Mouse (Mus musculus) neural tube, embryonic 11.5 days (tissue): ENCODE measurements around the gene Lpar1. TPM values are rescaled to one million over a fixed set of nuclear protein-coding genes. Genes with fewer than 3 reads are reported as not detected.

Experiments
- ATAC-seq: fragments of 200-750 bp; cut with Nextera tagmentation; 2 replicates; pipeline ENCODE4 v1.8.0; 2017; ENCODE audit warnings: moderate number of reproducible peaks, mild to moderate bottlenecking, moderate TSS enrichment, moderate library complexity; ENCODE audit not compliant: insufficient read depth, low FRiP score, low TSS enrichment
- DNase-seq: peaks from one replicate; pipeline ENCODE4 v3.0.0-alpha.2; 2015; ENCODE audit warnings: low spot score
- H3K27ac ChIP-seq: fragments of 300-500 bp; sonication (generic); 2 replicates; pipeline ENCODE4 v1.5.1; 2014; ENCODE audit warnings: low read depth, mild to moderate bottlenecking, low read length
- H3K27me3 ChIP-seq: fragments of 300-500 bp; sonication (generic); 2 replicates; pipeline ENCODE4 v1.6.1; 2014; ENCODE audit warnings: mild to moderate bottlenecking, low read length, mixed read lengths; ENCODE audit not compliant: control insufficient read depth, insufficient read depth
- H3K36me3 ChIP-seq: fragments of 300-500 bp; sonication (generic); 2 replicates; pipeline ENCODE4 v1.6.1; 2014; ENCODE audit warnings: mild to moderate bottlenecking, low read length, moderate library complexity, mixed read lengths; ENCODE audit not compliant: control insufficient read depth, insufficient read depth
- H3K4me1 ChIP-seq: fragments of 300-500 bp; sonication (generic); 2 replicates; pipeline ENCODE4 v1.6.1; 2014; ENCODE audit warnings: low read length, mixed read lengths; ENCODE audit not compliant: control insufficient read depth, insufficient read depth
- H3K4me2 ChIP-seq: fragments of 300-500 bp; sonication (generic); 2 replicates; pipeline ENCODE4 v1.6.1; 2014; ENCODE audit warnings: low read depth, mild to moderate bottlenecking, moderate library complexity
- H3K4me3 ChIP-seq: fragments of 300-500 bp; sonication (generic); 2 replicates; pipeline ENCODE4 v1.5.1; 2014; ENCODE audit warnings: low read depth, low read length
- H3K9ac ChIP-seq: fragments of 300-500 bp; sonication (generic); 2 replicates; pipeline ENCODE4 v1.6.1; 2014; ENCODE audit warnings: mild to moderate bottlenecking, low read length
- H3K9me3 ChIP-seq: fragments of 300-500 bp; sonication (generic); 2 replicates; pipeline ENCODE4 v1.6.1; 2016; ENCODE audit warnings: low read length; ENCODE audit not compliant: control insufficient read depth
- WGBS: fragments of 180-500 bp; shearing (Covaris S2); extraction: QIAGEN DNeasy Blood & Tissue Kit; methylation state at CpG from one replicate; pipeline ENCODE4 v1.1.7; 2014; 5-methylcytosine and 5-hydroxymethylcytosine counted together
- polyA plus RNA-seq: library from polyadenylated mRNA; unstranded; fragments of >200 nt; fragmentation: Nextera tagmentation; extraction: Ambion mirVana; gene quantifications from 2 replicates; pipeline ENCODE4 v1.2.1, GENCODE M21; 2014

Lpar1 gene
- polyA plus RNA-seq, 1 experiment from 2014 or later: 60.3 TPM

DNA sequence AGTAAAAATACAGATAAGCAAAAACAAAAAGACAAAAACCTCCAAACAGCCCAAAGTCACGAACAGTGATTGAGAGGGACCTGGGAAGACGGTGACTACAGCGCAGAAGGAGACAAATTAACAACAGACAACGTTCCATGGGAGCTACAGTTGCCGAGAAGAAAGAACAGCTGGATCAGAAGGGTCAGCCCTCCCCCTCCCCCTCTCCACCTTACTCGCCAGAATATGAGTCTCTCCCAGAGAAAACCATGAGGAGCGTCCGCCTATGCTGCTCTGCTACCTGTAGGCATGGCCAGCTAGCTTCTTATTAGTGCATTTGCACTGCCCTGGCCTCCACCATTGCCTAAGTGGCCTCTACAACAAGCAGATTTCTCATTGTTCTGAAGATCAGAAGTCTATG, 32.6 kb downstream of the Lpar1 start:
- no peak for ATAC-seq
- Histone ChIP-seq H3K4me1 (no peaks in the 10 kb centered on the region), H3K9me3 (no peaks in the 10 kb centered on the region), H3K9ac (no peak overlapping the region), H3K27ac (no peak overlapping the region), H3K27me3 (no peaks in the 10 kb centered on the region), H3K4me2 (no peak overlapping the region), H3K4me3 (no peak overlapping the region), H3K36me3 (no peaks in the 10 kb centered on the region)
- 67% methylated on average over 8 of the region's 8 CpGs for WGBS
- no peak for DNase-seq

DNA sequence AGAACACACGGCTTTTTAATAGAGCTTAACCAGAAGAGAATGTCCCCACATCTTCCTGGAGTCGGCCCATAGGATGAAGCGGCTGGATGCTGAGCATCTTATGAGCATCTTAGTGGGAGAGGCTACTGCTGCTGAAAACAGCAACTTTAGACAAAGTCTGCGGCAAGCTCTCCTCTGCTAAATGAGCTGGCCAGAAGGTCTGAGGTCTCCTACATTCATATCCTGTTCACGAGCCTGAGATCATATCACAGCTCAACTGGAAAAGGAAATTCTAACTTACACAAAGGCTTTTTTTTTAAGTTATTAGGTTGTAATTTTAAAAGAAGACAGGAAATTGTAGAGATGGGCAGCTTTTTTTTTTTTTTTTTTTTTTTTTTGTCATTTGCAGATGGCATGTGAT, 33.2 kb downstream of the Lpar1 start:
- no peaks in the 10 kb centered on the region for H3K9me3 ChIP-seq
- no peak overlapping the region for H3K4me3 ChIP-seq
- WGBS: 82% methylated on average over 5 of the region's 5 CpGs
- no peaks in the 10 kb centered on the region for H3K27me3 ChIP-seq
- no peaks in the 10 kb centered on the region for H3K36me3 ChIP-seq
- no peak overlapping the region for H3K4me2 ChIP-seq
- H3K4me1 ChIP-seq: no peaks in the 10 kb centered on the region
- no peak overlapping the region for H3K27ac ChIP-seq
- ATAC-seq: no peak
- no peak for DNase-seq
- H3K9ac ChIP-seq: no peak overlapping the region

DNA sequence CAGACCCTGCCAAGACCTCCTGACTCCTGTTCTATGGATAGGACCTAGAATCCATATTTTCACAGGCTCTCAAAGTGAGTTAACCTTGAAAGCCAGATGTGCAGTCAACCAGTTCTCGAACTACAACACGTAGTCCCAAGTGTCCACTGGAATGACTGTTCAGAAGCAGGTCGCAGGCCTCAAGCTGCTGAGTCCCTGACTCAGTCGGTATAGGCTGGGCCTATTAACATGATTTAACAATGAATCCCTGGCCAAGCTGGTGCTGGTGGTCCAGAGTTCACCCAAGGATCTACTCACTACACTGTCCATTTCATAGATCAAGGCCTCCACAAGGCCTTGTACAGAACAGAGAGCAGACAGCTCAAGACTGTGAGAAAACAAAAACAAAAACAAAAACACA, 33.8 kb downstream of the Lpar1 start:
- no peaks in the 10 kb centered on the region for H3K9me3 ChIP-seq
- no peak overlapping the region for H3K27ac ChIP-seq
- H3K36me3 ChIP-seq: no peaks in the 10 kb centered on the region
- no peaks in the 10 kb centered on the region for H3K4me1 ChIP-seq
- no peak overlapping the region for H3K9ac ChIP-seq
- 80% methylated on average over 4 of the region's 4 CpGs for WGBS
- H3K4me3 ChIP-seq: no peak overlapping the region
- no peaks in the 10 kb centered on the region for H3K27me3 ChIP-seq
- DNase-seq: no peak
- no peak overlapping the region for H3K4me2 ChIP-seq
- ATAC-seq: no peak

DNA sequence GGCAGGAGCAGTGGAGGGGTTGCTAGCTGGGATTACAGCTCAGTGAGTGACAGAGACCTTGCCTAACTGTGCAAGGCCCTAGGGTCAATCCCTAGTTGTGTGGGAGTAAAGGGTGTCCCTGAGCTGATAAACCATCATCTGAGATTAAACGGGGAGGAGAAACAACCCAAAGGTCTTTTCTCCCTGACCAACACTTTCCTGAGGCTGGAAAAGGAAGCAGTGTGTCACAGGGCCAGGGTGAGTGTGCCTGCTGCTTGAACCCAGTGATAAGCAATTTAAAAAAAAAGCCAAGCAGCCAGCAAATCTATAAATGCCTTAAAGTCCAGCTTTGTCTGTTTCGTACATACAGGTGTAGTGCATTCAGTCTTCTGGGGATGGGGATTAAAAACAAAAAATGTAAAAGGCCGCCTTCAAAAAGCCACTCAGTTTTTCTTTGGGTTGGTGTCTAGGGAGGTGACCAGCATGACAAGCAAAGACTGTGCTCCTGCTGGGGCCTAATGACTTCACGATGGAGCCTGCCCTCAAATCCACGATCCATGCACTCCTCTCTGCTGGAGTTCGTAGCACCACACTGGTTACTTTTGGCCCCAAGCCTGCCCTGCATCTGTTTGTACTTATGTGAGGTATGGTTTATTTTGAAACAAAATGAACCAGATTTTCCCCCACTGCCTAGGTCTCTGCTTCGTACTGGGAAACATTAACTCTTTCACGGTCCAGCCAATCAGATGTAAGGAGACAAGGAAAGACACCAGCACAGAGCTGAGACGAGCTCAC, 35.3 kb downstream of the Lpar1 start:
- Histone ChIP-seq H3K4me2 (no peak overlapping the region), H3K27me3 (no peaks in the 10 kb centered on the region), H3K4me1 (no peaks in the 10 kb centered on the region), H3K36me3 (no peaks in the 10 kb centered on the region), H3K9me3 (no peaks in the 10 kb centered on the region), H3K4me3 (no peak overlapping the region), H3K27ac (no peak overlapping the region), H3K9ac (no peak overlapping the region)
- ATAC-seq (no peak), DNase-seq (peak; percentile 57)
- 41% methylated on average over 9 of the region's 9 CpGs for WGBS

DNA sequence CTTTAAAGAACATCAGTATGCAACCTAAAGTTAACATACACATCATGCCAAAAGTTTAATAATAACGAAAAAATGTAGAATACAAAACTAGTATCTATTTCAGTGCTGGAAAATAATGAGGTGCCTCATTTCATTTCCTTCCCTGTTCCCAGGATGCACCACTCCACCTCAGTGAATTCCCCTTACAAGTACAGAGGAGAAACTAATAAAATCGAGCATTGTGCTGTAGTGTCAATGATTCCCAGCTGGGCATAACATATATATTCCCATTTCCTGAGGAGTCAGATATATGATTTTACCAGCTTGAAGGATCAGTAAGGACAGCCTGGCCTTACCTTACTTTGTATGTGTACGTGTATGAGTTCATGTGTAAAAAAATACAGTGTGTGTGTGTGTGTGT, 36.9 kb downstream of the Lpar1 start:
- no peaks in the 10 kb centered on the region for H3K9me3 ChIP-seq
- H3K4me1 ChIP-seq: no peaks in the 10 kb centered on the region
- H3K4me3 ChIP-seq: no peak overlapping the region
- ATAC-seq (no peak), DNase-seq (no peak)
- H3K27me3 ChIP-seq: no peaks in the 10 kb centered on the region
- 69% methylated on average over 3 of the region's 3 CpGs for WGBS
- no peak overlapping the region for H3K27ac ChIP-seq
- no peak overlapping the region for H3K4me2 ChIP-seq
- H3K36me3 ChIP-seq: no peaks in the 10 kb centered on the region
- H3K9ac ChIP-seq: no peak overlapping the region

DNA sequence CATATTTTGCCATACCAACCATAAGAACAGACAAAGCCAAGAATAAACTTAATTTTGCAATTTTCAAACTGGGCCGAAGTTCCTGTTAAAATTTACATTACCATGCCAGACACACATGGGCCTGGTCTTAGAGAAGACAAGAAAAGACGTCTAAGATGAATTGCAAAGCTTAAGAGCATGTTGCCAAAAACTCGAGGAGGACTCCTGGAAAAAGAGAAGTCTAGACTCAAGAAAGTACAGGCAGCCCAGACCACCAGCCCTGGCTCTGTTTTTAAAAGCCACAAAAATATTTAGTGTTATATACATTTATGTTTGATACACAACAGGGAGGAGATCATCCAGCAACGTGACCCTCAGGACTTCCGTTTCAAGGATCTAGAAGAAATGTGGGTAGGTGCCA, 37.5 kb downstream of the Lpar1 start:
- 65% methylated on average over 5 of the region's 5 CpGs for WGBS
- no peaks in the 10 kb centered on the region for H3K27me3 ChIP-seq
- H3K27ac ChIP-seq: no peak overlapping the region
- no peak overlapping the region for H3K4me2 ChIP-seq
- ATAC-seq (no peak), DNase-seq (no peak)
- no peaks in the 10 kb centered on the region for H3K4me1 ChIP-seq
- H3K9me3 ChIP-seq: no peaks in the 10 kb centered on the region
- H3K9ac ChIP-seq: no peak overlapping the region
- H3K4me3 ChIP-seq: no peak overlapping the region
- H3K36me3 ChIP-seq: no peaks in the 10 kb centered on the region

DNA sequence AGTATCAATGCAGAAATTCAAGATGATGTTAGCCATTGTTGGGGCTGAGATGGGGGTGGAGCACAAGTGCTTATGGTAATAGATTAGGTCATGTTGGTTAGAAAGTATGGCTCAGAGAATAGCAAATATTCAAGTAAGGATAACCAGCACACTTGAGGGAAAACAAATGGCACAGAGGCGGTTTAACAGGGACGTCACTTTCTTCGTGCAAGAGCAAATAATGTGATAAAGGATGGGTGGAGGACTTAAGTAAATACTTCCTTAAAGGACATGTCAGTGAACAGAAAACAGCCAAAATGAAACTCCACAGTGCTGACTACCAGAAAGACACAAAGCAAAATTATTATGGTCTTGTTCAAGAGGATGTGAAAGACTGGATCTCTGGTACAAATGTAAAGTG, 42.1 kb downstream of the Lpar1 start:
- Histone ChIP-seq H3K4me2 (no peak overlapping the region), H3K4me3 (no peak overlapping the region), H3K27me3 (no peaks in the 10 kb centered on the region), H3K9me3 (no peaks in the 10 kb centered on the region), H3K27ac (no peak overlapping the region), H3K4me1 (no peaks in the 10 kb centered on the region), H3K36me3 (no peaks in the 10 kb centered on the region), H3K9ac (no peak overlapping the region)
- ATAC-seq (no peak), DNase-seq (no peak)
- 90% methylated on average over 3 of the region's 3 CpGs for WGBS

DNA sequence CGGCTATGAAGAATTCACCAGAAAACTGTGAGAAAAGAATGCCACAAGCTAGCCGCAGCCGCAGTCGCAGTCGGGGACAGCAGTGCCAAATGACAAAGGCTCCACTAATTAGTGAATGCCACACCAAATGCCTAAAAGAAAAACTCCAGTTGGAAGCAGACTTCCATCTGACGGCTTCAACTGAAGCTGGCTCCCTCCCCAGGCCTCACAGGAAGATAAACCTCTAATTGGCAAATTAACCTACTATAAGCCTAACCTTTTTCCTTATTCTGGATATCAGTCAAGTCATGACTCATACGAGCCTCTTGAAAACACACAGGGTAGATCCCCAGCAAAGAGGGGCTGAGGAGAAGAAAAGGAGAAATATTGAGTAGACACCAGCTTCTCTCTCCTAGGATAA, 44.9 kb downstream of the Lpar1 start:
- no peak overlapping the region for H3K9ac ChIP-seq
- ATAC-seq (no peak), DNase-seq (no peak)
- no peak overlapping the region for H3K4me2 ChIP-seq
- H3K27me3 ChIP-seq: no peaks in the 10 kb centered on the region
- H3K27ac ChIP-seq: no peak overlapping the region
- no peaks in the 10 kb centered on the region for H3K36me3 ChIP-seq
- no peaks in the 10 kb centered on the region for H3K9me3 ChIP-seq
- no peaks in the 10 kb centered on the region for H3K4me1 ChIP-seq
- no peak overlapping the region for H3K4me3 ChIP-seq
- WGBS: 74% methylated on average over 7 of the region's 7 CpGs

DNA sequence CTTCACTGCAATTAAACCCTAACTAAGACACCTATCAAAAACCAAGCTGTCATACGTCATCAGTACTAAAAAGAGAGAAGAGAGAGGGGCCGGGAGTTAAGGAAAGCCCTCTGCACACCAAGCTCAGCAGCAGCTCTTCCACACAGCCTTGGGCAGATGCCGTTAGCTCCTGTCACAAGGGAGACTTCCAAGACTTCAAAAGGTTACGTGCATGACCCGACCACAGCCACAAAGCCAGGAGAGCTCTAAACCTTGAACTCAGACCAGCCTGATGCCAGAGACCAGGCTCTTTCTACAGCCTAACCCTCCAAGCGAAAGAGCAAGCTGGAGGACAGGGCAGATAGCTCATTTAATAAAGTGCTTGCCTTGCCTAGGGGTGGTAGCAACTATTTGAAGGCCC, 46.2 kb downstream of the Lpar1 start:
- no peak overlapping the region for H3K9ac ChIP-seq
- ATAC-seq: no peak

More for the DNA sequence above, 46.2 kb downstream of the Lpar1 start:
- Histone ChIP-seq H3K27me3 (no peaks in the 10 kb centered on the region), H3K4me1 (no peaks in the 10 kb centered on the region), H3K36me3 (no peaks in the 10 kb centered on the region), H3K4me3 (no peak overlapping the region), H3K9me3 (no peaks in the 10 kb centered on the region), H3K4me2 (no peak overlapping the region), H3K27ac (no peak overlapping the region)
- 86% methylated on average over 6 of the region's 6 CpGs for WGBS
- DNase-seq: no peak
